Mouse (Mus musculus): Measurements from ENCODE around the gene Eif4e.

GRCm38 (mm10) chr3:138495166-138496145, 30.5 kb upstream of the Eif4e start:
- TF ChIP-seq POLR2A (IDR thresholded peaks at IDR 0.05; ENCODE audit: insufficient read depth, low read depth, low read length) (no peak), CTCF (IDR thresholded peaks at IDR 0.05; ENCODE audit: insufficient read depth, low read depth, low read length) (no peak)

Data from olfactory bulb, adult 2 months (tissue).